Mouse (Mus musculus) MEL (cell line): ENCODE data around the gene Hpca.

Source experiments
- CHD1 ChIP-seq: IDR thresholded peaks from 2 replicates; pipeline ENCODE4 v1.6.1; 2012; ENCODE audit warnings: low read depth, mild to moderate bottlenecking, inconsistent platforms, low read length, improper control_type of control experiment
- CTCF ChIP-seq, 3 experiments: IDR thresholded peaks in 2 of 3; conservative IDR thresholded peaks in 1 of 3; 2 replicates each; pipeline ENCODE4 v1.5.1; 2011 to 2012; ENCODE audit warnings: low read length in 3 of 3, low read depth in 2 of 3, mild to moderate bottlenecking in 2 of 3, improper control_type of control experiment in 1 of 3, inconsistent platforms in 1 of 3, mixed read lengths in 1 of 3, moderate library complexity in 1 of 3; ENCODE audit not compliant: control insufficient read depth in 1 of 3, insufficient read depth in 1 of 3, poor library complexity in 1 of 3, severe bottlenecking in 1 of 3
- MEF2A ChIP-seq: IDR thresholded peaks from 2 replicates; pipeline ENCODE4 v1.6.1; 2014; ENCODE audit warnings: low read depth, mild to moderate bottlenecking, inconsistent platforms, low read length, improper control_type of control experiment; ENCODE audit not compliant: poor library complexity, insufficient replicate concordance, severe bottlenecking; ENCODE audit errors: extremely low read depth
- NRF1 ChIP-seq: IDR thresholded peaks from 2 replicates; pipeline ENCODE4 v1.6.1; 2014; ENCODE audit warnings: low read depth, mild to moderate bottlenecking, inconsistent platforms, low read length, improper control_type of control experiment, moderate library complexity; ENCODE audit not compliant: poor library complexity, insufficient read depth, severe bottlenecking
- POLR2A ChIP-seq, 2 experiments: IDR thresholded peaks; 2 replicates each; pipeline ENCODE4 v1.6.1; 2011 to 2012; ENCODE audit warnings: low read length in 2 of 2, mild to moderate bottlenecking in 2 of 2, control low read depth in 1 of 2, improper control_type of control experiment in 1 of 2, low read depth in 1 of 2, moderate library complexity in 1 of 2; ENCODE audit not compliant: control insufficient read depth in 1 of 2, insufficient read depth in 1 of 2, poor library complexity in 1 of 2
- RCOR1 ChIP-seq: IDR thresholded peaks from 2 replicates; pipeline ENCODE4 v1.6.1; 2012; ENCODE audit warnings: low read depth, mild to moderate bottlenecking, inconsistent platforms, low read length, improper control_type of control experiment
- SIN3A ChIP-seq: IDR thresholded peaks from 2 replicates; pipeline ENCODE4 v1.6.1; 2012; ENCODE audit warnings: low read length, improper control_type of control experiment, inconsistent platforms
- TAL1 ChIP-seq: IDR thresholded peaks from 2 replicates; pipeline ENCODE4 v1.6.1; 2012; ENCODE audit warnings: mild to moderate bottlenecking, inconsistent platforms, low read length, moderate library complexity, mixed read lengths

DNA sequence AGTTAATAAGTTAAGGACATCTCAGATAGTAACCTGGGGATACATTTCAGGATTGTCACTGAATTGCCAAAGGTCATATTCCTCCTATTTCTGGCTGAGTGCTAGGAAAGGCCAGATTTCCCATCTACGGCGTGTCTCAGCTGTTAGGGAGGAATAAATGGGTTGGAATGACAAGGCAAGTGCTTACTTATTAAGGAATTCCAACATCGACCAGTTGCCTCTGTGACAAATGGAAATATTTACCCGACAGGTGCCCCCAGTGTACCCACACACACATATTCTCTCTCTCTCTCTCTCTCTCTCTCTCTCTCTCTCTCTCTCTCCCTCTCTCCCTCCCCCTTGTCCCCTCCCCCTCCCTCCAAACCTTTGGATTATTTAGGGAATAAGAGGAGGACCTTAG, 24.1 kb upstream of the Hpca start:
- TF ChIP-seq CTCF (IDR thresholded peaks at IDR 0.05 in 2 of 3, conservative IDR thresholded peaks at IDR 0.05 in 1 of 3; ENCODE audit: control insufficient read depth in 1 of 3, insufficient read depth in 1 of 3, low read depth in 2 of 3, low read length in 3 of 3, poor library complexity in 1 of 3, severe bottlenecking in 1 of 3) (no peak), POLR2A (IDR thresholded peaks at IDR 0.05; ENCODE audit: control insufficient read depth in 1 of 2, insufficient read depth in 1 of 2, low read depth in 1 of 2, low read length in 2 of 2, poor library complexity in 1 of 2) (no peak), SIN3A (no peak), TAL1 (no peak), MEF2A (no peak), CHD1 (no peak), RCOR1 (no peak), NRF1 (no peak)
